Mouse (Mus musculus): ENCODE measurements around the gene Sox4.

DNA sequence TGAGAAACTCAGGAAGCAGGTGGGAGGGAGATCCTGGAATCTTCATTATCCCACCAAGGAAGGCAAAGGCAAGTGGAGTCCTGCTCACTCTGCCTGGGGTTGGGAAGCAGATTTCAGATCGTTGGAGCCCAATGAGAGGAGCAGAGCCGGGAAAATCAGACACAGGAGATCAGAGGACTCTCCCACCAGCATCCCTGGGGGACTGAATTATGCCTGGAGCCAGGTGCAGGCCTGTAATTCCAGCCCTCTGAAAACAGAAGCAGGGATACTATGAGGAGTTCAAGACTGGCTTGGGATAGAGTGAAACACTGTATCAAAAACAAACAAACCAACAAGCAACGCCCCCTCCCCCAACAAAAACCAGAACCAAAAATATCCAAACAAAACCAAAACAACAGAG lies 23.6 kb downstream of the Sox4 start:
- TF ChIP-seq CTCF (IDR thresholded peaks at IDR 0.05) (no peak), POLR2A (IDR thresholded peaks at IDR 0.05; ENCODE audit: insufficient read depth, low read depth, low read length) (no peak), EP300 (IDR thresholded peaks at IDR 0.05; ENCODE audit: insufficient read depth, low read depth, low read length) (no peak)
